Mouse (Mus musculus) spleen, adult 12 weeks (tissue): ENCODE results near the gene Brpf1.

Experiments
- DNase-seq: peaks from one replicate; pipeline ENCODE4 v3.0.0; 2022; ENCODE audit warnings: low spot score

Gene Brpf1

GRCm38 (mm10) chr6:113306986-113307349 lies at the start of gene Brpf1:
Brpf1 (plus strand) TSS chr6:113307137.
- DNase-seq: no peak

- no peak for DNase-seq
Measured at GRCm38 (mm10) chr6:113261174-113261858, 45.6 kb upstream of the Brpf1 start.

GRCm38 (mm10) chr6:113263531-113263930 lies 43.4 kb upstream of the Brpf1 start:
- no peak for DNase-seq

- no peak for DNase-seq
Measured at GRCm38 (mm10) chr6:113264429-113264828, 42.5 kb upstream of the Brpf1 start.

GRCm38 (mm10) chr6:113266996-113267655 lies 39.8 kb upstream of the Brpf1 start:
- DNase-seq: no peak

GRCm38 (mm10) chr6:113267988-113268387 lies 38.9 kb upstream of the Brpf1 start:
- no peak for DNase-seq

- DNase-seq: no peak
Measured at GRCm38 (mm10) chr6:113272365-113272764, 34.6 kb upstream of the Brpf1 start.

GRCm38 (mm10) chr6:113276846-113277245 lies 30.1 kb upstream of the Brpf1 start:
- DNase-seq: no peak

GRCm38 (mm10) chr6:113281676-113282075 lies 25.3 kb upstream of the Brpf1 start:
- DNase-seq: no peak

- no peak for DNase-seq
Measured at GRCm38 (mm10) chr6:113282101-113282802, 24.7 kb upstream of the Brpf1 start, which contains the start of gene Cpne9. Cpne9 (plus strand) TSS chr6:113282307.

- no peak for DNase-seq
Measured at GRCm38 (mm10) chr6:113282969-113283368, 24.0 kb upstream of the Brpf1 start.

GRCm38 (mm10) chr6:113283500-113283899 lies 23.4 kb upstream of the Brpf1 start:
- DNase-seq: no peak

GRCm38 (mm10) chr6:113284931-113285330 lies 22.0 kb upstream of the Brpf1 start:
- DNase-seq: no peak

- no peak for DNase-seq
Measured at GRCm38 (mm10) chr6:113286316-113286715, 20.6 kb upstream of the Brpf1 start.

GRCm38 (mm10) chr6:113287236-113287635 lies 19.7 kb upstream of the Brpf1 start:
- no peak for DNase-seq

GRCm38 (mm10) chr6:113289346-113289745 lies 17.6 kb upstream of the Brpf1 start:
- DNase-seq: no peak

- no peak for DNase-seq
Measured at GRCm38 (mm10) chr6:113290346-113290745, 16.6 kb upstream of the Brpf1 start.

GRCm38 (mm10) chr6:113292938-113293337 lies 14.0 kb upstream of the Brpf1 start:
- DNase-seq: no peak

GRCm38 (mm10) chr6:113296046-113296445 lies 10.9 kb upstream of the Brpf1 start:
- no peak for DNase-seq

- no peak for DNase-seq
Measured at GRCm38 (mm10) chr6:113296639-113297038, 10.3 kb upstream of the Brpf1 start.

- no peak for DNase-seq
Measured at GRCm38 (mm10) chr6:113301350-113301749, 5.6 kb upstream of the Brpf1 start.

GRCm38 (mm10) chr6:113302258-113302657 lies 4.7 kb upstream of the Brpf1 start:
- DNase-seq: no peak
